Mouse (Mus musculus) liver, embryonic 12.5 days (tissue): ENCODE data around the gene Mrnip. TPM values are rescaled to one million over a fixed set of nuclear protein-coding genes. Genes with fewer than 3 reads are reported as not detected.

Experiments
- ATAC-seq: fragments of 200-750 bp; cut with Nextera tagmentation; 2 replicates; pipeline ENCODE4 v1.8.0; 2017; ENCODE audit warnings: moderate number of reproducible peaks, mild to moderate bottlenecking, moderate library complexity
- H3K27ac ChIP-seq: fragments of 300-500 bp; sonication (generic); 2 replicates; pipeline ENCODE4 v1.5.1; 2016; ENCODE audit warnings: mild to moderate bottlenecking
- H3K27me3 ChIP-seq: fragments of 300-500 bp; sonication (generic); replicated peaks from 2 replicates; pipeline ENCODE4 v1.6.1; 2016; ENCODE audit warnings: mild to moderate bottlenecking, moderate library complexity
- H3K36me3 ChIP-seq: fragments of 300-500 bp; sonication (generic); 2 replicates; pipeline ENCODE4 v1.6.1; 2016; ENCODE audit warnings: mild to moderate bottlenecking, moderate library complexity
- H3K4me1 ChIP-seq: fragments of 300-500 bp; sonication (generic); 2 replicates; pipeline ENCODE4 v1.6.1; 2016
- H3K4me2 ChIP-seq: fragments of 300-500 bp; sonication (generic); 2 replicates; pipeline ENCODE4 v1.6.1; 2016; ENCODE audit warnings: mild to moderate bottlenecking, moderate library complexity
- H3K4me3 ChIP-seq: fragments of 300-500 bp; sonication (generic); 2 replicates; pipeline ENCODE4 v1.5.1; 2016; ENCODE audit warnings: mild to moderate bottlenecking, moderate library complexity
- H3K9ac ChIP-seq: fragments of 300-500 bp; sonication (generic); 2 replicates; pipeline ENCODE4 v1.6.1; 2016; ENCODE audit warnings: mild to moderate bottlenecking, moderate library complexity
- H3K9me3 ChIP-seq: fragments of 300-500 bp; sonication (generic); replicated peaks from 2 replicates; pipeline ENCODE4 v1.6.1; 2016; ENCODE audit warnings: mild to moderate bottlenecking, moderate library complexity
- WGBS: fragments of 180-500 bp; shearing (Covaris S2); methylation state at CpG from one replicate; pipeline ENCODE4 v1.1.7; 2016; ENCODE audit not compliant: insufficient replicate concordance; 5-methylcytosine and 5-hydroxymethylcytosine counted together
- polyA plus RNA-seq: library from polyadenylated mRNA; unstranded; fragments of >200 nt; fragmentation: Nextera tagmentation; extraction: Ambion mirVana; gene quantifications from 2 replicates; pipeline ENCODE4 v1.2.1, GENCODE M21; 2016

Mrnip gene
- polyA plus RNA-seq, 1 experiment from 2014 or later, result 8.6 TPM

- Histone ChIP-seq H3K36me3 (peaks cover 10% of the 10 kb centered on the region), H3K27me3 (no peaks in the 10 kb centered on the region), H3K4me3 (no peak overlapping the region), H3K4me2 (no peak overlapping the region), H3K4me1 (peaks cover 22% of the 10 kb centered on the region), H3K9me3 (no peaks in the 10 kb centered on the region), H3K27ac (no peak overlapping the region), H3K9ac (no peak overlapping the region)
- ATAC-seq, result no peak
- WGBS, result 80% methylated on average over 3 of the region's 3 CpGs
Observed at GRCm38 (mm10) chr11:50192278-50192677, 18.0 kb downstream of the Mrnip start.

GRCm38 (mm10) chr11:50194070-50194469 lies 19.8 kb downstream of the Mrnip start:
- Histone ChIP-seq H3K27me3 (no peaks in the 10 kb centered on the region), H3K4me2 (no peak overlapping the region), H3K9me3 (no peaks in the 10 kb centered on the region), H3K4me3 (no peak overlapping the region), H3K36me3 (peaks cover 28% of the 10 kb centered on the region), H3K27ac (no peak overlapping the region), H3K4me1 (peaks cover 16% of the 10 kb centered on the region), H3K9ac (no peak overlapping the region)
- WGBS, result 68% methylated on average over 7 of the region's 7 CpGs
- ATAC-seq, result no peak

GRCm38 (mm10) chr11:50194793-50195192 lies 20.5 kb downstream of the Mrnip start:
- Histone ChIP-seq H3K27me3 (no peaks in the 10 kb centered on the region), H3K36me3 (peaks cover 35% of the 10 kb centered on the region), H3K9ac (no peak overlapping the region), H3K4me1 (peaks cover 16% of the 10 kb centered on the region), H3K9me3 (no peaks in the 10 kb centered on the region), H3K27ac (no peak overlapping the region), H3K4me2 (no peak overlapping the region), H3K4me3 (no peak overlapping the region)
- no peak for ATAC-seq
- WGBS, result 58% methylated on average over 4 of the region's 4 CpGs

- peaks cover 25% of the 10 kb centered on the region; the same call in 1 of the 2 replicates for H3K4me1 ChIP-seq
- ATAC-seq, result no peak
- H3K4me3 ChIP-seq, result no peak overlapping the region
- H3K36me3 ChIP-seq, result peaks cover 60% of the 10 kb centered on the region
- WGBS, result 84% methylated on average over 4 of the region's 4 CpGs
- H3K9ac ChIP-seq, result no peak overlapping the region
- no peak overlapping the region for H3K27ac ChIP-seq
- no peaks in the 10 kb centered on the region for H3K9me3 ChIP-seq
- H3K27me3 ChIP-seq, result no peaks in the 10 kb centered on the region
- H3K4me2 ChIP-seq, result no peak overlapping the region
Observed at GRCm38 (mm10) chr11:50197500-50197899, 23.3 kb downstream of the Mrnip start.

GRCm38 (mm10) chr11:50198219-50198846 lies 24.1 kb downstream of the Mrnip start:
- no peaks in the 10 kb centered on the region for H3K9me3 ChIP-seq
- 76% methylated on average over 4 of the region's 5 CpGs for WGBS
- H3K27ac ChIP-seq, result 0 out of 2 replicates have a peak overlapping the region, but pooled peaks have one; percentile 10
- H3K4me1 ChIP-seq, result peaks cover 26% of the 10 kb centered on the region; the same call in 1 of the 2 replicates
- H3K4me3 ChIP-seq, result no peak overlapping the region
- H3K36me3 ChIP-seq, result peaks cover 68% of the 10 kb centered on the region
- no peak for ATAC-seq
- no peak overlapping the region for H3K9ac ChIP-seq
- no peaks in the 10 kb centered on the region for H3K27me3 ChIP-seq
- H3K4me2 ChIP-seq, result no peak overlapping the region

- peaks cover 25% of the 10 kb centered on the region; the same call in 1 of the 2 replicates for H3K4me1 ChIP-seq
- no peak overlapping the region for H3K4me2 ChIP-seq
- ATAC-seq, result no peak
- 86% methylated on average over 2 of the region's 2 CpGs for whole genome bisulfite sequencing
- no peak overlapping the region for H3K9ac ChIP-seq
- H3K27ac ChIP-seq, result no peak overlapping the region
- no peaks in the 10 kb centered on the region for H3K27me3 ChIP-seq
- H3K36me3 ChIP-seq, result peaks cover 72% of the 10 kb centered on the region
- no peak overlapping the region for H3K4me3 ChIP-seq
- H3K9me3 ChIP-seq, result no peaks in the 10 kb centered on the region
Observed at GRCm38 (mm10) chr11:50198916-50199315, 24.7 kb downstream of the Mrnip start.

GRCm38 (mm10) chr11:50200613-50201012 lies 26.4 kb downstream of the Mrnip start:
- Histone ChIP-seq H3K9ac (no peak overlapping the region), H3K36me3 (peaks cover 89% of the 10 kb centered on the region), H3K27ac (no peak overlapping the region), H3K4me3 (no peak overlapping the region), H3K27me3 (no peaks in the 10 kb centered on the region), H3K4me1 (peaks cover 25% of the 10 kb centered on the region), H3K4me2 (no peak overlapping the region), H3K9me3 (no peaks in the 10 kb centered on the region)
- WGBS, result 85% methylated on average over 8 of the region's 8 CpGs
- ATAC-seq, result no peak

- no peak overlapping the region for H3K4me3 ChIP-seq
- no peak overlapping the region for H3K9ac ChIP-seq
- H3K36me3 ChIP-seq, result peaks cover 98% of the 10 kb centered on the region
- no peak overlapping the region for H3K27ac ChIP-seq
- H3K27me3 ChIP-seq, result no peaks in the 10 kb centered on the region
- ATAC-seq, result peak; percentile 33; the same call in 1 of the 2 replicates
- H3K9me3 ChIP-seq, result no peaks in the 10 kb centered on the region
- WGBS, result 90% methylated on average over 3 of the region's 3 CpGs
- no peak overlapping the region for H3K4me2 ChIP-seq
- peaks cover 22% of the 10 kb centered on the region; the same call in 1 of the 2 replicates for H3K4me1 ChIP-seq
Observed at GRCm38 (mm10) chr11:50201590-50201989, 27.3 kb downstream of the Mrnip start.

- H3K4me3 ChIP-seq, result no peak overlapping the region
- H3K36me3 ChIP-seq, result peaks cover 98% of the 10 kb centered on the region
- no peak overlapping the region for H3K27ac ChIP-seq
- no peak overlapping the region for H3K4me2 ChIP-seq
- 85% methylated on average over 9 of the region's 9 CpGs for WGBS
- no peak for ATAC-seq
- no peak overlapping the region for H3K9ac ChIP-seq
- H3K4me1 ChIP-seq, result peaks cover 30% of the 10 kb centered on the region
- no peaks in the 10 kb centered on the region for H3K9me3 ChIP-seq
- no peaks in the 10 kb centered on the region for H3K27me3 ChIP-seq
Observed at GRCm38 (mm10) chr11:50203302-50203827, 29.1 kb downstream of the Mrnip start.

- Histone ChIP-seq H3K9me3 (no peaks in the 10 kb centered on the region), H3K4me1 (peaks cover 42% of the 10 kb centered on the region), H3K36me3 (peaks cover 82% of the 10 kb centered on the region), H3K4me2 (no peak overlapping the region), H3K9ac (no peak overlapping the region), H3K27me3 (no peaks in the 10 kb centered on the region), H3K27ac (no peak overlapping the region), H3K4me3 (no peak overlapping the region)
- no peak for ATAC-seq
- WGBS, result 76% methylated on average over 3 of the region's 3 CpGs
Observed at GRCm38 (mm10) chr11:50205434-50205833, 31.2 kb downstream of the Mrnip start.

- Histone ChIP-seq H3K4me1 (peaks cover 40% of the 10 kb centered on the region), H3K9ac (no peak overlapping the region), H3K36me3 (peaks cover 76% of the 10 kb centered on the region), H3K27me3 (no peaks in the 10 kb centered on the region), H3K4me2 (no peak overlapping the region), H3K27ac (no peak overlapping the region), H3K9me3 (no peaks in the 10 kb centered on the region), H3K4me3 (no peak overlapping the region)
- ATAC-seq, result no peak
- 79% methylated on average over 2 of the region's 2 CpGs for WGBS
Observed at GRCm38 (mm10) chr11:50206037-50206436, 31.8 kb downstream of the Mrnip start.

- Histone ChIP-seq H3K36me3 (peaks cover 63% of the 10 kb centered on the region), H3K4me2 (no peak overlapping the region), H3K9me3 (no peaks in the 10 kb centered on the region), H3K9ac (no peak overlapping the region), H3K27me3 (no peaks in the 10 kb centered on the region), H3K4me3 (no peak overlapping the region), H3K4me1 (peaks cover 44% of the 10 kb centered on the region), H3K27ac (no peak overlapping the region)
- 92% methylated on average over 14 of the region's 14 CpGs for whole genome bisulfite sequencing
- ATAC-seq, result no peak
Observed at GRCm38 (mm10) chr11:50207344-50207743, 33.1 kb downstream of the Mrnip start.
